Mouse (Mus musculus) forebrain, embryonic 14.5 days (tissue): ENCODE measurements around the gene Rapgef6. TPM values are rescaled to one million over a fixed set of nuclear protein-coding genes. Genes with fewer than 3 reads are reported as not detected.

Source experiments
- ATAC-seq: fragments of 200-750 bp; cut with Nextera tagmentation; 2 replicates; pipeline ENCODE4 v1.8.0; 2017; ENCODE audit warnings: mild to moderate bottlenecking, moderate library complexity
- DNase-seq: peaks from one replicate; pipeline ENCODE4 v3.0.0-alpha.2; 2015; ENCODE audit warnings: low spot score
- H3K27ac ChIP-seq: fragments of 300-500 bp; sonication (generic); 2 replicates; pipeline ENCODE4 v1.5.1; 2014; ENCODE audit warnings: low read depth, mild to moderate bottlenecking, control low read depth, low read length, moderate library complexity
- H3K27me3 ChIP-seq: fragments of 300-500 bp; sonication (generic); replicated peaks from 2 replicates; pipeline ENCODE4 v1.6.1; 2014; ENCODE audit warnings: low read length, control low read depth, mixed read lengths; ENCODE audit not compliant: control insufficient read depth, insufficient read depth
- H3K36me3 ChIP-seq: fragments of 300-500 bp; sonication (generic); 2 replicates; pipeline ENCODE4 v1.6.1; 2014; ENCODE audit warnings: low read length, control low read depth; ENCODE audit not compliant: control insufficient read depth, insufficient read depth
- H3K4me1 ChIP-seq: fragments of 300-500 bp; sonication (generic); 2 replicates; pipeline ENCODE4 v1.6.1; 2014; ENCODE audit warnings: antibody characterized with exemption, low read length, control low read depth; ENCODE audit not compliant: control insufficient read depth, insufficient read depth
- H3K4me2 ChIP-seq: fragments of 300-500 bp; sonication (generic); 2 replicates; pipeline ENCODE4 v1.6.1; 2014; ENCODE audit warnings: mild to moderate bottlenecking, control low read depth, low read length
- H3K4me3 ChIP-seq: fragments of 300-500 bp; sonication (generic); 2 replicates; pipeline ENCODE4 v1.5.1; 2014; ENCODE audit warnings: low read depth, low read length, control low read depth
- H3K9ac ChIP-seq: fragments of 300-500 bp; sonication (generic); 2 replicates; pipeline ENCODE4 v1.6.1; 2014; ENCODE audit warnings: mild to moderate bottlenecking, low read length, control low read depth, moderate library complexity
- H3K9me3 ChIP-seq: fragments of 300-500 bp; sonication (generic); replicated peaks from 2 replicates; pipeline ENCODE4 v1.6.1; 2016; ENCODE audit warnings: low read length, control low read depth, mixed read lengths; ENCODE audit not compliant: control insufficient read depth
- WGBS: fragments of 180-500 bp; shearing (Covaris S2); extraction: QIAGEN DNeasy Blood & Tissue Kit; methylation state at CpG from one replicate; pipeline ENCODE4 v1.1.7; 2014; 5-methylcytosine and 5-hydroxymethylcytosine counted together
- polyA plus RNA-seq: library from polyadenylated mRNA; unstranded; fragments of >200 nt; fragmentation: Nextera tagmentation; extraction: Ambion mirVana; gene quantifications from 2 replicates; pipeline ENCODE4 v1.2.1, GENCODE M21; 2014

The Rapgef6 gene
- polyA plus RNA-seq, 1 experiment from 2014 or later = 21.1 TPM

GRCm38 (mm10) chr11:54626905-54627304, 104.3 kb downstream of the Rapgef6 start:
- H3K4me1 ChIP-seq = no peaks in the 10 kb centered on the region
- 87% methylated on average over 1 of the region's 1 CpGs for WGBS
- no peaks in the 10 kb centered on the region for H3K27me3 ChIP-seq
- no peak overlapping the region for H3K9ac ChIP-seq
- ATAC-seq = no peak
- H3K9me3 ChIP-seq = no peaks in the 10 kb centered on the region
- DNase-seq = no peak
- H3K4me3 ChIP-seq = no peak overlapping the region
- no peak overlapping the region for H3K4me2 ChIP-seq
- H3K27ac ChIP-seq = no peak overlapping the region
- no peaks in the 10 kb centered on the region for H3K36me3 ChIP-seq

GRCm38 (mm10) chr11:54646420-54646819, 123.8 kb downstream of the Rapgef6 start:
- H3K4me1 ChIP-seq = no peaks in the 10 kb centered on the region
- no peaks in the 10 kb centered on the region for H3K9me3 ChIP-seq
- WGBS = 93% methylated on average over 4 of the region's 4 CpGs
- H3K4me2 ChIP-seq = no peak overlapping the region
- ATAC-seq (no peak), DNase-seq (no peak)
- no peak overlapping the region for H3K27ac ChIP-seq
- no peak overlapping the region for H3K9ac ChIP-seq
- no peak overlapping the region for H3K4me3 ChIP-seq
- no peaks in the 10 kb centered on the region for H3K27me3 ChIP-seq
- peaks cover 17% of the 10 kb centered on the region for H3K36me3 ChIP-seq

GRCm38 (mm10) chr11:54648573-54648972, 125.9 kb downstream of the Rapgef6 start:
- H3K9me3 ChIP-seq = no peaks in the 10 kb centered on the region
- H3K9ac ChIP-seq = no peak overlapping the region
- H3K4me2 ChIP-seq = no peak overlapping the region
- DNase-seq (no peak), ATAC-seq (no peak)
- H3K27me3 ChIP-seq = no peaks in the 10 kb centered on the region
- H3K4me1 ChIP-seq = no peaks in the 10 kb centered on the region
- H3K4me3 ChIP-seq = no peak overlapping the region
- no peak overlapping the region for H3K27ac ChIP-seq
- H3K36me3 ChIP-seq = peaks cover 13% of the 10 kb centered on the region; the same call in 1 of the 2 replicates

GRCm38 (mm10) chr11:54655420-54655819, 132.8 kb downstream of the Rapgef6 start:
- Histone ChIP-seq H3K36me3 (peaks cover 20% of the 10 kb centered on the region; the same call in 1 of the 2 replicates), H3K4me1 (no peaks in the 10 kb centered on the region), H3K27me3 (no peaks in the 10 kb centered on the region), H3K9ac (no peak overlapping the region), H3K27ac (no peak overlapping the region), H3K4me2 (no peak overlapping the region), H3K4me3 (no peak overlapping the region), H3K9me3 (no peaks in the 10 kb centered on the region)
- WGBS = 94% methylated on average over 2 of the region's 2 CpGs
- no peak for DNase-seq
- ATAC-seq = no peak

GRCm38 (mm10) chr11:54673575-54674298, 151.1 kb downstream of the Rapgef6 start:
- Histone ChIP-seq H3K27me3 (no peaks in the 10 kb centered on the region), H3K4me3 (no peak overlapping the region), H3K9me3 (no peaks in the 10 kb centered on the region), H3K4me1 (no peaks in the 10 kb centered on the region), H3K9ac (no peak overlapping the region), H3K36me3 (peaks cover 8% of the 10 kb centered on the region; the same call in 1 of the 2 replicates), H3K27ac (no peak overlapping the region), H3K4me2 (no peak overlapping the region)
- ATAC-seq (no peak), DNase-seq (no peak)
- WGBS = 85% methylated on average over 8 of the region's 8 CpGs

GRCm38 (mm10) chr11:54675792-54676489, 153.3 kb downstream of the Rapgef6 start:
- Histone ChIP-seq H3K9me3 (no peaks in the 10 kb centered on the region), H3K4me1 (no peaks in the 10 kb centered on the region), H3K27me3 (no peaks in the 10 kb centered on the region), H3K27ac (no peak overlapping the region), H3K36me3 (peaks cover 25% of the 10 kb centered on the region), H3K9ac (no peak overlapping the region), H3K4me3 (no peak overlapping the region), H3K4me2 (no peak overlapping the region)
- DNase-seq (peak; percentile 48), ATAC-seq (no peak)
- 98% methylated on average over 2 of the region's 2 CpGs for WGBS

GRCm38 (mm10) chr11:54679141-54679540, 156.5 kb downstream of the Rapgef6 start:
- no peak overlapping the region for H3K9ac ChIP-seq
- no peaks in the 10 kb centered on the region for H3K4me1 ChIP-seq
- no peak overlapping the region for H3K4me2 ChIP-seq
- no peak for ATAC-seq
- no peak overlapping the region for H3K4me3 ChIP-seq
- no peak overlapping the region for H3K27ac ChIP-seq
- H3K36me3 ChIP-seq = peaks cover 37% of the 10 kb centered on the region
- no peaks in the 10 kb centered on the region for H3K27me3 ChIP-seq
- H3K9me3 ChIP-seq = no peaks in the 10 kb centered on the region
- DNase-seq = no peak
- 94% methylated on average over 2 of the region's 2 CpGs for WGBS

- no peak overlapping the region for H3K27ac ChIP-seq
- no peaks in the 10 kb centered on the region for H3K4me1 ChIP-seq
- no peak overlapping the region for H3K4me3 ChIP-seq
- DNase-seq = no peak
- no peak overlapping the region for H3K9ac ChIP-seq
- peaks cover 45% of the 10 kb centered on the region for H3K36me3 ChIP-seq
- H3K27me3 ChIP-seq = no peaks in the 10 kb centered on the region
- no peak for ATAC-seq
- H3K9me3 ChIP-seq = no peaks in the 10 kb centered on the region
- no peak overlapping the region for H3K4me2 ChIP-seq
- WGBS = 71% methylated on average over 2 of the region's 2 CpGs
Observed at GRCm38 (mm10) chr11:54684831-54685230, 162.2 kb downstream of the Rapgef6 start.

GRCm38 (mm10) chr11:54690171-54690570, 167.5 kb downstream of the Rapgef6 start:
- Histone ChIP-seq H3K27ac (no peak overlapping the region), H3K4me2 (no peak overlapping the region), H3K27me3 (no peaks in the 10 kb centered on the region), H3K36me3 (peaks cover 44% of the 10 kb centered on the region), H3K9ac (no peak overlapping the region), H3K4me1 (no peaks in the 10 kb centered on the region), H3K4me3 (no peak overlapping the region), H3K9me3 (no peaks in the 10 kb centered on the region)
- WGBS = 82% methylated on average over 4 of the region's 4 CpGs
- ATAC-seq (no peak), DNase-seq (no peak)
